Mouse (Mus musculus): ENCODE data around the gene Slc24a1. TPM values are rescaled to one million over a fixed set of nuclear protein-coding genes. Genes with fewer than 3 reads are reported as not detected.

Slc24a1 gene
- polyA plus RNA-seq, 1 experiment from 2014 or later = 0.04 TPM

- Histone ChIP-seq H3K4me1 (ENCODE audit: insufficient read depth) (no peaks in the 10 kb centered on the region), H3K27ac (ENCODE audit: low read depth) (peak overlapping the region; percentile 67; the same call in 1 of the 2 replicates), H3K9me3 (ENCODE audit: low read depth, low read length) (no peaks in the 10 kb centered on the region), H3K9ac (no peak overlapping the region), H3K36me3 (ENCODE audit: insufficient read depth) (no peaks in the 10 kb centered on the region), H3K4me3 (ENCODE audit: low read depth, low read length) (no peak overlapping the region), H3K27me3 (ENCODE audit: insufficient read depth, low read length) (0 out of 2 replicates have a peak, but pooled peaks cover 7% of the 10 kb centered on the region), H3K4me2 (peak overlapping the region; percentile 37)
- 10% methylated on average over 5 of the region's 5 CpGs for whole genome bisulfite sequencing
- ATAC-seq (ENCODE audit: insufficient read depth) (no peak), DNase-seq (no peak)
- TF ChIP-seq CTCF (IDR thresholded peaks at IDR 0.05; ENCODE audit: low read depth) = no peak
These were observed 648 bp upstream of the Slc24a1 start for GRCm38 (mm10) chr9:64952055-64952454.

DNA sequence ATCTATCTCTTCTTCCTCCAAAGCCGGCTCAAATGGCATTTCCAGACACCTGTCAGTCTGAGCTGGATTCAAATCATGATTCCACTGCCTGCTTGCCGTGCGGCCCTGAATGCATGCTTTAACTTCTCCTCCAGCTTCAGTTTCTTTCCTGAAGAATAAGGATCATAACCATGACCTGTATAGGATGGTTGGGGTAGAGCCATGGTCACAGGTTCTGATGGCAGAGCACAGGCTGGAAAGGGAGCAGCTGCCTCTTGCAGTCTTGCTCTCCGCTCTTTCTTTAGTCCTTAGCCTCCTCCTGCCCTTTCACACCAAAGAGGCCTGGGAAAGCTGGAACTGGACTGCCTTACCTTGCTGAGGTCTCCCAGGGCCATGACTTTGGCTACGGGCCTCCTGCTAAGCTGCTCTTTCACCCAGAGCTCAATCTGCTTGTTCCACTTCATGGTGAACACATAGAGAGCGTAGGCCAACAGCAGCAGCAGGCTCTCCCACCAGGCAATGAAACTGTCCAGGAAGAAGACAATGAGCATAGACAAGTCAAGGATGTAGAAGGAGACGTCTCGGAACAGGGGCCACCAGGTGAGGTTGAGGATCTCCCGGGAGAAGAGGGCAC is 3.8 kb downstream of the Slc24a1 start:
- Histone ChIP-seq H3K4me3 (ENCODE audit: low read depth, low read length) (no peak overlapping the region), H3K4me1 (ENCODE audit: insufficient read depth) (no peaks in the 10 kb centered on the region), H3K9me3 (ENCODE audit: low read depth, low read length) (no peaks in the 10 kb centered on the region), H3K4me2 (no peak overlapping the region), H3K27me3 (ENCODE audit: insufficient read depth, low read length) (0 out of 2 replicates have a peak, but pooled peaks cover 7% of the 10 kb centered on the region), H3K36me3 (ENCODE audit: insufficient read depth) (no peaks in the 10 kb centered on the region), H3K9ac (no peak overlapping the region), H3K27ac (ENCODE audit: low read depth) (no peak overlapping the region)
- no peak for ATAC-seq (ENCODE audit: insufficient read depth)
- TF ChIP-seq CTCF (IDR thresholded peaks at IDR 0.05; ENCODE audit: low read depth) = no peak
- 81% methylated on average over 9 of the region's 9 CpGs for WGBS
- DNase-seq = no peak

DNA sequence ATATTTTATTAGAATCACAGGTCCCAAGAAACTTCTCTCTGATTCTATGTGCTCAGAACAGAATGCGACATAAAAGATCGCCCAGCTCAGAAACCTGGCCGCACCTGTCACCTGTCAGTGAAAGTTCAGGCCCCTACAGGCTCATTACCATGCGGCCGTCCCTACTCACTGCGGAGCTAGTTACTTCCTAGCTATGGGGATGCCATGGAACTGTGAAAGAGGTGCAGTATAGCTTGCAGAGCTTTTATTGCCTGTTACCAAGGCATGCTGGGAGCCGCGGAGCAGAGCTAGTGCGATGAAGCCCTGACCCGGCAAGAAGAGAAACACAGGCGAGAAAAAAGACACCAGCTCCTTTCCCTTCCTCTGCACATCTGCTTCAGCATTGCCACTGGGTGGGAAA is 7.4 kb downstream of the Slc24a1 start:
- H3K27me3 ChIP-seq (ENCODE audit: insufficient read depth, low read length) = no peaks in the 10 kb centered on the region
- H3K9ac ChIP-seq = no peak overlapping the region
- no peak overlapping the region for H3K4me3 ChIP-seq (ENCODE audit: low read depth, low read length)
- H3K9me3 ChIP-seq (ENCODE audit: low read depth, low read length) = no peaks in the 10 kb centered on the region
- H3K4me2 ChIP-seq = peak overlapping the region; percentile 5; the same call in 1 of the 2 replicates
- no peaks in the 10 kb centered on the region for H3K36me3 ChIP-seq (ENCODE audit: insufficient read depth)
- ATAC-seq (ENCODE audit: insufficient read depth) (no peak), DNase-seq (no peak)
- 37% methylated on average over 11 of the region's 11 CpGs for WGBS
- no peak overlapping the region for H3K27ac ChIP-seq (ENCODE audit: low read depth)
- no peak for TF ChIP-seq CTCF (IDR thresholded peaks at IDR 0.05; ENCODE audit: low read depth)
- peaks cover 7% of the 10 kb centered on the region; the same call in 1 of the 2 replicates for H3K4me1 ChIP-seq (ENCODE audit: insufficient read depth)

GRCm38 (mm10) chr9:64941650-64942049 is 9.8 kb downstream of the Slc24a1 start:
- ATAC-seq (ENCODE audit: insufficient read depth) = peak; percentile 66; the same call in 1 of the 2 replicates
- no peaks in the 10 kb centered on the region for H3K36me3 ChIP-seq (ENCODE audit: insufficient read depth)
- H3K9me3 ChIP-seq (ENCODE audit: low read depth, low read length) = no peaks in the 10 kb centered on the region
- H3K27ac ChIP-seq (ENCODE audit: low read depth) = peak overlapping the region; percentile 65
- no peak overlapping the region for H3K4me3 ChIP-seq (ENCODE audit: low read depth, low read length)
- H3K4me1 ChIP-seq (ENCODE audit: insufficient read depth) = peaks cover 10% of the 10 kb centered on the region; the same call in 1 of the 2 replicates
- H3K4me2 ChIP-seq = no peak overlapping the region
- WGBS = 61% methylated on average over 4 of the region's 4 CpGs
- no peak for TF ChIP-seq CTCF (IDR thresholded peaks at IDR 0.05; ENCODE audit: low read depth)
- DNase-seq = peak; percentile 83
- no peaks in the 10 kb centered on the region for H3K27me3 ChIP-seq (ENCODE audit: insufficient read depth, low read length)
- no peak overlapping the region for H3K9ac ChIP-seq

GRCm38 (mm10) chr9:64940731-64941346 is 10.6 kb downstream of the Slc24a1 start:
- no peak overlapping the region for H3K9ac ChIP-seq
- H3K4me3 ChIP-seq (ENCODE audit: low read depth, low read length) = no peak overlapping the region
- peak; percentile 63 for DNase-seq
- H3K4me1 ChIP-seq (ENCODE audit: insufficient read depth) = peaks cover 10% of the 10 kb centered on the region; the same call in 1 of the 2 replicates
- H3K36me3 ChIP-seq (ENCODE audit: insufficient read depth) = no peaks in the 10 kb centered on the region
- 38% methylated on average over 11 of the region's 11 CpGs for WGBS
- peak overlapping the region; percentile 65 for H3K27ac ChIP-seq (ENCODE audit: low read depth)
- no peak for TF ChIP-seq CTCF (IDR thresholded peaks at IDR 0.05; ENCODE audit: low read depth)
- no peaks in the 10 kb centered on the region for H3K9me3 ChIP-seq (ENCODE audit: low read depth, low read length)
- no peaks in the 10 kb centered on the region; the same call in 1 of the 2 replicates for H3K27me3 ChIP-seq (ENCODE audit: insufficient read depth, low read length)
- ATAC-seq (ENCODE audit: insufficient read depth) = peak; percentile 55; the same call in 1 of the 2 replicates
- H3K4me2 ChIP-seq = no peak overlapping the region

DNA sequence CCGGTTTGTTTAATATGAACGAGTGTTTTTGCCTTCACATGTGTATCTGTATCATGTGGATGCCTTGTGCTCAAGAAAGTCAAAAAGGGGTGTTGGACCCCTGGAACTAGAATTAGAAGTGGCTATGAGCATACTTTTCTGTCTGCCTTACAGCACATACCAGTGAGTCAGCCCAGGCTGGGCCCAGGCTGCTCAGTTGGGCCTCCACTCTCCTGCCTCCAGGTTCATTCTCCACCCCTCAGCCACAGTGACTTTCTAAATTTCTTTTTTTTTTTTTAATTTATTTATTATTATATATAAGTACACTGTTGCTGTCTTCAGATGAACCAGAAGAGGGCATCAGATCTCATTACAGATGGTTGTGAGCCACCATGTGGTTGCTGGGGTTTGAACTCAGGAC is 11.6 kb downstream of the Slc24a1 start:
- Histone ChIP-seq H3K9ac (no peak overlapping the region), H3K4me1 (ENCODE audit: insufficient read depth) (peaks cover 10% of the 10 kb centered on the region; the same call in 1 of the 2 replicates), H3K4me3 (ENCODE audit: low read depth, low read length) (no peak overlapping the region), H3K27ac (ENCODE audit: low read depth) (peak overlapping the region; percentile 65; the same call in 1 of the 2 replicates), H3K4me2 (no peak overlapping the region), H3K36me3 (ENCODE audit: insufficient read depth) (no peaks in the 10 kb centered on the region), H3K27me3 (ENCODE audit: insufficient read depth, low read length) (no peaks in the 10 kb centered on the region; the same call in 1 of the 2 replicates), H3K9me3 (ENCODE audit: low read depth, low read length) (no peaks in the 10 kb centered on the region)
- ATAC-seq (ENCODE audit: insufficient read depth) (no peak), DNase-seq (no peak)
- WGBS = 85% methylated on average over 2 of the region's 2 CpGs
- peak; percentile 8; the same call in 1 of the 2 replicates for TF ChIP-seq CTCF (IDR thresholded peaks at IDR 0.05; ENCODE audit: low read depth)

DNA sequence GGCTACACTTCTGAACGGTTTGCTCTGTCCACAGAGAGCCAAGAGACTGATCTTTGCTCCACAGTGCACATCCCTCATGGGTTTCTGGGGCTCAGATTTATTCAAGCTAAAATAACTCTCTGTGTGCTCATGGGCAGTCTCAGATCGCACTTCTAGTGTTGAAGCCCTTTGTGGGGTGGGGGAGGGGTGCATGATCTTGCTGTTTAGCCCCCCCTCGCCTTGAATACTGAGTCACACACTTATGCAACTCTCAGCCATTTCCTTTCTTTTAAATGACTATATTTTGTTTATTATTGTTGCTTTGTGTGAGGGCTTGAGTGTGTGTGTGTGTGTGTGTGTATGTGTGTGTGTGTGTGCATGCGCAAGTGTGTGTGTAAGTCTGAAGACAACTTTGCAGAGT is 12.1 kb downstream of the Slc24a1 start:
- TF ChIP-seq CTCF (IDR thresholded peaks at IDR 0.05; ENCODE audit: low read depth) = no peak
- no peaks in the 10 kb centered on the region; the same call in 1 of the 2 replicates for H3K27me3 ChIP-seq (ENCODE audit: insufficient read depth, low read length)
- no peak overlapping the region for H3K4me3 ChIP-seq (ENCODE audit: low read depth, low read length)
- H3K4me2 ChIP-seq = no peak overlapping the region
- ATAC-seq (ENCODE audit: insufficient read depth) (no peak), DNase-seq (peak; percentile 10)
- H3K4me1 ChIP-seq (ENCODE audit: insufficient read depth) = peaks cover 10% of the 10 kb centered on the region; the same call in 1 of the 2 replicates
- no peaks in the 10 kb centered on the region for H3K36me3 ChIP-seq (ENCODE audit: insufficient read depth)
- H3K9me3 ChIP-seq (ENCODE audit: low read depth, low read length) = no peaks in the 10 kb centered on the region
- H3K9ac ChIP-seq = no peak overlapping the region
- 48% methylated on average over 4 of the region's 4 CpGs for WGBS
- H3K27ac ChIP-seq (ENCODE audit: low read depth) = no peak overlapping the region

Measured in lung, embryonic 14.5 days (tissue).